Mouse (Mus musculus): ENCODE data around the gene Lcn12. TPM values are rescaled to one million over a fixed set of nuclear protein-coding genes. Genes with fewer than 3 reads are reported as not detected.

Lcn12 gene
- not detected in 2 replicates for polyA plus RNA-seq (2015; fragmentation: Nextera tagmentation; extraction: Ambion mirVana)

DNA sequence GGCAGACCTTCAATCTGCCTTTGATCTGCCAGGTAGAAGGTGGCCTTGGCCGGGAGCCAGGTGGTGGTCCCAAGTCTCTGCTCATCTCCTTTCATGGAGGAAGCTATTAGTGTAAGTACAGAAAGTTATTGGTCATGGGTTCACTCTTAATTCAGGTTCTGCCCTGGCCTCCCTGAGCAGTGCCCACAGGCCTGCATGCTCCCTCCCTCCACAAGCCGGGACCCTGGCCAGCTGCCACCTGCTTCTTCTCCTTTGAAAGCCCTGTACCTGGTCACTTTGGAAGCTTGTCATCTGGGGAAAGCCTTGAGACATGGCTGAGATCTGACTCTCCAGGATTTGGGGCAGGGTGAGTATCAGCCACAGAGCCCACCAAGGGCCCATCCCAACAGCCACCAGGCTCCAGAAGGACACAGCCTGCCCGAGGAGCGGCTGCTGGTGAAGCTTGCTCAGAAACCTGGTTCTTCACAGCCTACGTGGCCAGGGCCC, at the start of gene Lcn12:
Gene Lcn12, minus strand, starts transcription at position 436 of the 486 bp plus-strand sequence.
- ATAC-seq (replicated peaks), result no peak
- WGBS, result 85% methylated on average over 5 of the region's 5 CpGs

DNA sequence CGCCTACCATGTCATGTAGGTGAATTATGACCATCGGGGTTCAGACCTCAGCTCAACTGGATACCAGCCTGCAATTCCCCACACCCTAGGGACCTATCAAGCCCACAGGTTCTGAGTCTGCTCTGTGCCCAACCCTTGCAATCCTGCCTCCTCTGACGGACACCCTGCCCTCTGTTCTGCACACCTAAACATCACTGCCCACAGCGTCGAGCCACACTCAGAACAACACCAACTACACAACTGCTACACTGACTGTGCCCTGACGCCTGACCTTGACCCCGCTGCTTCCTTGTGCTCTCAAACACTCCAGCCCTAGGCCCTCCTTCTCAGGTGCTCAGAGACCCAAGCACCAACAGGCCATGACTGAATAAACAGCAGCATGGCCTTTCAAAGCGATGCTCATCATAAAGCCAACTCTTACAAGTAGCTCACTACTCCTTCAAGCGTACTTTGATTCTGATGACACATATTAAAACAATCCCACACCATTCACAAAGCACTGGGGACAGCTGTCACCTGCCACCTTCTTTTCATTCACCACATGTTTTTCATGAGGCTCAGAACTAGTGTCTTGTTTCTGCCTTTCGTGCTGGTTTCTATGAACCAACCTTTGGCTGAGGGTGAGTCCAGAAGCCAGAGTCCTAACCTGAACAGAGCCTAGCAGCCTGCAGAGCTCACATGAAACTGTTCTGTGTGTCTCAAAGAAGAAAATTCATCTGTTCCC, 48.1 kb upstream of the Lcn12 start:
- Histone ChIP-seq H3K4me2 (replicated peaks) (no peak overlapping the region), H3K4me3 (no peak overlapping the region), H3K9me3 (no peaks in the 10 kb centered on the region), H3K36me3 (peaks cover 7% of the 10 kb centered on the region; the same call in 1 of the 2 replicates), H3K27me3 (no peaks in the 10 kb centered on the region), H3K9ac (replicated peaks) (no peak overlapping the region), H3K27ac (replicated peaks) (no peak overlapping the region), H3K4me1 (peaks cover 8% of the 10 kb centered on the region)
- ATAC-seq (replicated peaks), result no peak
- WGBS, result 88% methylated on average over 10 of the region's 10 CpGs

More for the DNA sequence above, at the start of gene Lcn12:
- no peaks in the 10 kb centered on the region for H3K27me3 ChIP-seq
- H3K4me1 ChIP-seq, result no peaks in the 10 kb centered on the region
- no peaks in the 10 kb centered on the region for H3K9me3 ChIP-seq
- no peak within 1 kb of the TSS for H3K4me3 ChIP-seq
- no peak within 1 kb of the TSS for H3K9ac ChIP-seq (replicated peaks)
- no peak within 1 kb of the TSS for H3K27ac ChIP-seq (replicated peaks)
- no peak within 1 kb of the TSS for H3K4me2 ChIP-seq (replicated peaks)
- no peaks in the 10 kb centered on the region for H3K36me3 ChIP-seq

GRCm38 (mm10) chr2:25540541-25540948, 46.8 kb upstream of the Lcn12 start:
- Histone ChIP-seq H3K4me2 (replicated peaks) (no peak overlapping the region), H3K9me3 (no peaks in the 10 kb centered on the region), H3K4me3 (no peak overlapping the region), H3K4me1 (no peaks in the 10 kb centered on the region), H3K9ac (replicated peaks) (no peak overlapping the region), H3K27me3 (no peaks in the 10 kb centered on the region), H3K36me3 (peaks cover 17% of the 10 kb centered on the region), H3K27ac (replicated peaks) (no peak overlapping the region)
- 95% methylated on average over 4 of the region's 4 CpGs for WGBS
- no peak for ATAC-seq (replicated peaks)

DNA sequence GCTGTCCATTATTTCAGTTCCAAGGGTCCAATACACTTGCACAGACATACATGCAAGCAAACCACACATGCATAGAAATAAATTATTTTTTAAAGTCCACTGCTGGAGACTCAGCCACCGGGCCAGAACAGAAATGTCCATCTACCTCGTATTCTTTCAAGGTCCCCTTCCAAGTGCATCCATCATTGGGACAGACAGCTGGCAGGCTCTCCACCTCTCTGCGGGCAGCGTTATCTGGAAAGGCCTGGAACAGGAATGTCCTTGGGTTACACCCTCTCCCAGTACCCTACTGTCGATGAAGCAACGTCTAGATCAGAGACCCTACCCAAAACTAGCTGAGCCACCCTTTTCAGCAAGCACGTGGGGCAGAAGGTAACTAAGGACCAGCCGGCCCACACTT, 42.8 kb upstream of the Lcn12 start:
- Histone ChIP-seq H3K9ac (replicated peaks) (no peak overlapping the region), H3K9me3 (no peaks in the 10 kb centered on the region), H3K36me3 (peaks cover 19% of the 10 kb centered on the region), H3K27ac (replicated peaks) (no peak overlapping the region), H3K4me2 (replicated peaks) (no peak overlapping the region), H3K4me3 (no peak overlapping the region), H3K4me1 (no peaks in the 10 kb centered on the region), H3K27me3 (no peaks in the 10 kb centered on the region)
- 94% methylated on average over 8 of the region's 8 CpGs for WGBS
- ATAC-seq (replicated peaks), result no peak

DNA sequence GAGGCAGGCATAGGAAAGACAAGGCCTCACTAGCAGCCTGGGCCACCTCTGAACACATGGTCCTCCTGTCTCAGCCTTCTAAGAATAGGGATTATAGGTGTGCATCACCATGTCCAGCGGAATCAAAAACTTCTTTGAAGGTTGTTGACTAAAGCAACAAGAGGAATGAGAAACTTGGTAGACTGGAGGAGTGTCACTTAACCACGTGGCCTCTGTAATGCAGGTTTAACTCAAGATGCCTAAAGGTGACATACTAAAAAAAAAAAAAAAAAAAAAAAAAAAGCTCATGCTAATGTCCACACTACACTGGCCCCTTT, 41.1 kb upstream of the Lcn12 start:
- no peaks in the 10 kb centered on the region for H3K9me3 ChIP-seq
- H3K4me3 ChIP-seq, result no peak overlapping the region
- no peak for ATAC-seq (replicated peaks)
- H3K4me1 ChIP-seq, result no peaks in the 10 kb centered on the region
- no peak overlapping the region for H3K27ac ChIP-seq (replicated peaks)
- H3K9ac ChIP-seq (replicated peaks), result no peak overlapping the region
- no peaks in the 10 kb centered on the region for H3K27me3 ChIP-seq
- peaks cover 25% of the 10 kb centered on the region for H3K36me3 ChIP-seq
- H3K4me2 ChIP-seq (replicated peaks), result no peak overlapping the region
- WGBS, result 96% methylated on average over 2 of the region's 2 CpGs

DNA sequence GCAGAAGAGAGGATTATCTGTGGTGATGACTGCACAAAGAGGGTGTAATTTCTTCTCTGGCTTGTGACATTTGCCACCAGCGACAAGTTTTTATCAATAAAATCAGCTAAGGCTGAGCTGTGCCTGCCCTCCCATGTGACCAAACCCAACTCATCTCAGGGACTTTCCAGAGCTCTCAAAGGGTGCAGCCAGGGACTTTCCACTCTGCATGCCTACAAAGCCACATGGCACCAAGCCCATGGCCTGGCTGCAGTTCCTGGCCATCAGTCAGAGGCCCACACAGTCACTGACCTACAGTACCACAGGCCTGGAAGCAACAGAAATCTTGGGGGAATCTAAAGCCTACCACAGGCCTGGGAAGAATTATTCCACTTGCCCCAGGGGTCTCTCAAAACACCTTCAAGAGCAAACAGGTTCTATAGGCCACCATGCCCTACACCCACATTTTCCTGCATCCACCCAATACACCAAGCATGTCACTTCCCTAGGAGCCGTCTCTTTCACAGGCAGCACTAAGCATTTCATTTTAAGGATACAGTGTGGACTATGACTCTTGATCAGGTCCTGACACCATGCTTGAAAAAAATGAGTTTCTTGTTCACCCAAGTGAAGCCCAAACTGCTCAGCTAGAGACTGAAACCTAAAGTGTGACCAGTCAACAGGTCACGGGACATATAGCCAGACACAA, 40.6 kb upstream of the Lcn12 start:
- Histone ChIP-seq H3K27me3 (no peaks in the 10 kb centered on the region), H3K9ac (replicated peaks) (no peak overlapping the region), H3K36me3 (peaks cover 29% of the 10 kb centered on the region), H3K4me1 (no peaks in the 10 kb centered on the region), H3K27ac (replicated peaks) (no peak overlapping the region), H3K4me2 (replicated peaks) (no peak overlapping the region), H3K9me3 (no peaks in the 10 kb centered on the region), H3K4me3 (no peak overlapping the region)
- no peak for ATAC-seq (replicated peaks)
- 93% methylated on average over 3 of the region's 3 CpGs for WGBS

- H3K4me3 ChIP-seq, result no peak overlapping the region
- no peak for ATAC-seq (replicated peaks)
- no peaks in the 10 kb centered on the region for H3K9me3 ChIP-seq
- 91% methylated on average over 2 of the region's 2 CpGs for WGBS
- H3K27ac ChIP-seq (replicated peaks), result no peak overlapping the region
- no peaks in the 10 kb centered on the region for H3K4me1 ChIP-seq
- H3K9ac ChIP-seq (replicated peaks), result no peak overlapping the region
- no peak overlapping the region for H3K4me2 ChIP-seq (replicated peaks)
- H3K36me3 ChIP-seq, result peaks cover 35% of the 10 kb centered on the region
- H3K27me3 ChIP-seq, result no peaks in the 10 kb centered on the region
Measured at GRCm38 (mm10) chr2:25533707-25534106, 40.0 kb upstream of the Lcn12 start.

GRCm38 (mm10) chr2:25526510-25527302, 33.0 kb upstream of the Lcn12 start:
- Histone ChIP-seq H3K4me3 (no peak overlapping the region), H3K27me3 (no peaks in the 10 kb centered on the region), H3K36me3 (peaks cover 72% of the 10 kb centered on the region), H3K4me2 (replicated peaks) (no peak overlapping the region), H3K4me1 (no peaks in the 10 kb centered on the region), H3K9me3 (no peaks in the 10 kb centered on the region), H3K9ac (replicated peaks) (no peak overlapping the region), H3K27ac (replicated peaks) (no peak overlapping the region)
- 90% methylated on average over 9 of the region's 9 CpGs for WGBS
- ATAC-seq (replicated peaks), result no peak

- no peaks in the 10 kb centered on the region for H3K9me3 ChIP-seq
- H3K27me3 ChIP-seq, result no peaks in the 10 kb centered on the region
- WGBS, result 64% methylated on average over 3 of the region's 3 CpGs
- H3K4me1 ChIP-seq, result no peaks in the 10 kb centered on the region
- H3K4me3 ChIP-seq, result no peak overlapping the region
- ATAC-seq (replicated peaks), result no peak
- H3K4me2 ChIP-seq (replicated peaks), result no peak overlapping the region
- no peak overlapping the region for H3K9ac ChIP-seq (replicated peaks)
- H3K27ac ChIP-seq (replicated peaks), result no peak overlapping the region
- H3K36me3 ChIP-seq, result peaks cover 14% of the 10 kb centered on the region
Measured at GRCm38 (mm10) chr2:25509912-25510311, 16.2 kb upstream of the Lcn12 start.

GRCm38 (mm10) chr2:25506964-25507363, 13.3 kb upstream of the Lcn12 start:
- Histone ChIP-seq H3K27ac (replicated peaks) (no peak overlapping the region), H3K9ac (replicated peaks) (no peak overlapping the region), H3K4me3 (no peak overlapping the region), H3K4me1 (peaks cover 5% of the 10 kb centered on the region), H3K36me3 (peaks cover 34% of the 10 kb centered on the region), H3K4me2 (replicated peaks) (no peak overlapping the region), H3K9me3 (no peaks in the 10 kb centered on the region), H3K27me3 (no peaks in the 10 kb centered on the region)
- no peak for ATAC-seq (replicated peaks)
- 43% methylated on average over 5 of the region's 5 CpGs for WGBS

GRCm38 (mm10) chr2:25505860-25506259, 12.1 kb upstream of the Lcn12 start:
- Histone ChIP-seq H3K27ac (replicated peaks) (no peak overlapping the region), H3K9me3 (no peaks in the 10 kb centered on the region), H3K4me2 (replicated peaks) (no peak overlapping the region), H3K4me3 (no peak overlapping the region), H3K9ac (replicated peaks) (no peak overlapping the region), H3K27me3 (no peaks in the 10 kb centered on the region), H3K4me1 (peaks cover 13% of the 10 kb centered on the region), H3K36me3 (peaks cover 34% of the 10 kb centered on the region)
- 93% methylated on average over 4 of the region's 4 CpGs for WGBS
- ATAC-seq (replicated peaks), result no peak

GRCm38 (mm10) chr2:25505000-25505399, 11.3 kb upstream of the Lcn12 start:
- 94% methylated on average over 1 of the region's 1 CpGs for WGBS
- Histone ChIP-seq H3K9me3 (no peaks in the 10 kb centered on the region), H3K9ac (replicated peaks) (no peak overlapping the region), H3K36me3 (peaks cover 34% of the 10 kb centered on the region), H3K4me3 (no peak overlapping the region), H3K4me1 (peaks cover 17% of the 10 kb centered on the region), H3K27me3 (no peaks in the 10 kb centered on the region), H3K4me2 (replicated peaks) (no peak overlapping the region), H3K27ac (replicated peaks) (no peak overlapping the region)
- ATAC-seq (replicated peaks), result no peak
